Mouse (Mus musculus) skeletal muscle tissue, postnatal 0 days (tissue): ENCODE data around the gene Zfp952. TPM values are rescaled to one million over a fixed set of nuclear protein-coding genes. Genes with fewer than 3 reads are reported as not detected.

Experiments
- polyA plus RNA-seq: library from polyadenylated mRNA; unstranded; fragments of >200 nt; fragmentation: Nextera tagmentation; extraction: Ambion mirVana; gene quantifications from 2 replicates; pipeline ENCODE4 v1.2.1, GENCODE M21; 2015

The Zfp952 gene
- 4.8 and 5.4 TPM in 2 replicates for polyA plus RNA-seq

GRCm38 (mm10) chr17:32992699-32993474, at the start of gene Zfp952:
Gene Zfp952 (plus strand): TSS chr17:32993129.

GRCm38 (mm10) chr17:32947215-32947914, 45.6 kb upstream of the Zfp952 start, which contains the start of gene Cyp4f13:
Gene Cyp4f13 (minus strand): TSS chr17:32947402.

GRCm38 (mm10) chr17:32965623-32966290, 27.2 kb upstream of the Zfp952 start, which contains the start of gene Zfp472:
Gene Zfp472 (plus strand): TSS chr17:32965814.

GRCm38 (mm10) chr17:33032900-33033891, 40.3 kb downstream of the Zfp952 start, which contains the start of gene Zfp763:
Gene Zfp763 (minus strand): TSS chr17:33033402.

Other genes with a start within 250 kb of the Zfp952 start
- gene Zfp871, start 204.8 kb upstream of the Zfp952 start, polyA plus RNA-seq, result 14.3 and 16.7 TPM in 2 replicates
- gene Zfp811, start 183.2 kb upstream of the Zfp952 start, polyA plus RNA-seq, result 0.65 and 1.1 TPM in 2 replicates
- 3.8 and 5.4 TPM in 2 replicates for gene Zfp799, start 162.9 kb upstream of the Zfp952 start, polyA plus RNA-seq
- gene Zfp870, start 101.5 kb upstream of the Zfp952 start, polyA plus RNA-seq, result 3.9 and 4.1 TPM in 2 replicates
- gene Cyp4f14, start 75.8 kb upstream of the Zfp952 start, polyA plus RNA-seq, result not detected in 2 replicates
- 8.7 and 9.8 TPM in 2 replicates for gene Cyp4f13, start 45.7 kb upstream of the Zfp952 start, polyA plus RNA-seq
- gene Zfp472, start 27.3 kb upstream of the Zfp952 start, polyA plus RNA-seq, result 3.3 and 3.9 TPM in 2 replicates
- 3.4 and 3.5 TPM in 2 replicates for gene Zfp763, start 40.3 kb downstream of the Zfp952 start, polyA plus RNA-seq
- gene 4921501E09Rik, start 74.9 kb downstream of the Zfp952 start, polyA plus RNA-seq, result not detected in 2 replicates
- 3.0 and 3.2 TPM in 2 replicates for gene Zfp563, start 96.2 kb downstream of the Zfp952 start, polyA plus RNA-seq
- gene Morc2b, start 146.6 kb downstream of the Zfp952 start, polyA plus RNA-seq, result 0.08 TPM in 1 of 2 replicates, not detected in the other
- gene Olfr55, start 175.3 kb downstream of the Zfp952 start, polyA plus RNA-seq, result not detected in 2 replicates
- gene Olfr239, start 198.2 kb downstream of the Zfp952 start, polyA plus RNA-seq, result not detected in 2 replicates
- 0.03 and 0.04 TPM in 2 replicates for gene Olfr1564, start 228.6 kb downstream of the Zfp952 start, polyA plus RNA-seq